Mouse (Mus musculus): ENCODE measurements around the gene Scaf11. TPM values are rescaled to one million over a fixed set of nuclear protein-coding genes. Genes with fewer than 3 reads are reported as not detected.

Scaf11 gene
- total RNA-seq, 2 experiments from 2014 or later: 29.2 to 35.8 TPM

- no peak for DNase-seq
- intact Hi-C loops (cut with DNase I): no loop called here
Measured at GRCm38 (mm10) chr15:96407151-96407550, 53.5 kb downstream of the Scaf11 start.

- DNase-seq: no peak
- intact Hi-C loops (cut with DNase I): no loop called here
Measured at GRCm38 (mm10) chr15:96406253-96406652, 54.4 kb downstream of the Scaf11 start.

GRCm38 (mm10) chr15:96405548-96405947, 55.1 kb downstream of the Scaf11 start:
- intact Hi-C loops (cut with DNase I): no loop called here
- DNase-seq: no peak

- intact Hi-C loops (cut with DNase I): no loop called here
- DNase-seq: no peak
Measured at GRCm38 (mm10) chr15:96398333-96398732, 62.3 kb downstream of the Scaf11 start.

- intact Hi-C loops (cut with DNase I): no loop called here
- DNase-seq: no peak
Measured at GRCm38 (mm10) chr15:96396641-96397344, 63.9 kb downstream of the Scaf11 start.

- no peak for DNase-seq
- intact Hi-C loops (cut with DNase I): no loop called here
Measured at GRCm38 (mm10) chr15:96395071-96395470, 65.6 kb downstream of the Scaf11 start.

- intact Hi-C loops (cut with DNase I): no loop called here
- no peak for DNase-seq
Measured at GRCm38 (mm10) chr15:96392878-96393277, 67.8 kb downstream of the Scaf11 start.

GRCm38 (mm10) chr15:96388565-96388964, 72.1 kb downstream of the Scaf11 start:
- no peak for DNase-seq
- intact Hi-C loops (cut with DNase I): no loop called here

- intact Hi-C loops (cut with DNase I): no loop called here
- no peak for DNase-seq
Measured at GRCm38 (mm10) chr15:96382223-96382622, 78.4 kb downstream of the Scaf11 start.

GRCm38 (mm10) chr15:96377701-96378100, 82.9 kb downstream of the Scaf11 start:
- no peak for DNase-seq

GRCm38 (mm10) chr15:96377263-96377662, 83.4 kb downstream of the Scaf11 start:
- DNase-seq: no peak
- intact Hi-C loops (cut with DNase I): no loop called here

More at GRCm38 (mm10) chr15:96377701-96378100, 82.9 kb downstream of the Scaf11 start:
- intact Hi-C loops (cut with DNase I): no loop called here

GRCm38 (mm10) chr15:96376214-96376613, 84.4 kb downstream of the Scaf11 start:
- no peak for DNase-seq
- intact Hi-C loops (cut with DNase I): no loop called here

GRCm38 (mm10) chr15:96373161-96373560, 87.5 kb downstream of the Scaf11 start:
- intact Hi-C loops (cut with DNase I): no loop called here

GRCm38 (mm10) chr15:96372628-96373027, 88.0 kb downstream of the Scaf11 start:
- no peak for DNase-seq
- intact Hi-C loops (cut with DNase I): no loop called here

More at GRCm38 (mm10) chr15:96373161-96373560, 87.5 kb downstream of the Scaf11 start:
- DNase-seq: no peak

- no peak for DNase-seq
- intact Hi-C loops (cut with DNase I): no loop called here
Measured at GRCm38 (mm10) chr15:96371311-96371710, 89.3 kb downstream of the Scaf11 start.

GRCm38 (mm10) chr15:96366176-96366963, 94.3 kb downstream of the Scaf11 start:
- DNase-seq: no peak
- intact Hi-C loops (cut with DNase I): no loop called here

- intact Hi-C loops (cut with DNase I): no loop called here
- DNase-seq: no peak
Measured at GRCm38 (mm10) chr15:96365351-96365750, 95.3 kb downstream of the Scaf11 start.

Small RNA genes lying within 50 kb of the gene (microRNA-seq; reads per million reads assigned to microRNA genes)
- 0 reads per million in 2 experiments for gene Gm25397

Other genes with a start within 250 kb of the Scaf11 start
- gene Arid2, start 173.3 kb downstream of the Scaf11 start, total RNA-seq (2021): 10 to 100 TPM; 11.0 to 13.1 TPM
- 1 to 10 TPM in 1 of 2 experiments, under 1 TPM in 1; 0.69 to 2.0 TPM for gene Slc38a1, start 182.1 kb upstream of the Scaf11 start, total RNA-seq (2021)
- gene Slc38a2, start 238.9 kb upstream of the Scaf11 start, total RNA-seq (2021): 100 to 1,000 TPM in 1 of 2 experiments, 10 to 100 TPM in 1; 59.7 to 150 TPM